Mouse (Mus musculus) midbrain, embryonic 11.5 days (tissue): ENCODE data around the gene Mark4. TPM values are rescaled to one million over a fixed set of nuclear protein-coding genes. Genes with fewer than 3 reads are reported as not detected.

ENCODE experiments used
- ATAC-seq: fragments of 200-750 bp; cut with Nextera tagmentation; 2 replicates; pipeline ENCODE4 v1.8.0; 2017; ENCODE audit warnings: moderate TSS enrichment, moderate library complexity; ENCODE audit not compliant: low FRiP score
- DNase-seq: peaks from one replicate; pipeline ENCODE4 v3.0.0; 2015; ENCODE audit warnings: low spot score; ENCODE audit errors: missing footprints
- H3K27ac ChIP-seq: fragments of 300-500 bp; sonication (generic); 2 replicates; pipeline ENCODE4 v1.5.1; 2014; ENCODE audit warnings: low read depth, low read length
- H3K27me3 ChIP-seq: fragments of 300-500 bp; sonication (generic); 2 replicates; pipeline ENCODE4 v1.6.1; 2014; ENCODE audit warnings: mild to moderate bottlenecking, low read length, moderate library complexity, mixed read lengths; ENCODE audit not compliant: control insufficient read depth, insufficient read depth
- H3K36me3 ChIP-seq: fragments of 300-500 bp; sonication (generic); 2 replicates; pipeline ENCODE4 v1.6.1; 2014; ENCODE audit warnings: mild to moderate bottlenecking, low read length, moderate library complexity, mixed read lengths; ENCODE audit not compliant: control insufficient read depth, insufficient read depth
- H3K4me1 ChIP-seq: fragments of 300-500 bp; sonication (generic); 2 replicates; pipeline ENCODE4 v1.6.1; 2014; ENCODE audit warnings: low read length; ENCODE audit not compliant: control insufficient read depth, insufficient read depth
- H3K4me2 ChIP-seq: fragments of 300-500 bp; sonication (generic); 2 replicates; pipeline ENCODE4 v1.6.1; 2014; ENCODE audit warnings: mild to moderate bottlenecking, moderate library complexity
- H3K4me3 ChIP-seq: fragments of 300-500 bp; sonication (generic); 2 replicates; pipeline ENCODE4 v1.5.1; 2014; ENCODE audit warnings: low read depth, low read length
- H3K9ac ChIP-seq: fragments of 300-500 bp; sonication (generic); 2 replicates; pipeline ENCODE4 v1.6.1; 2014; ENCODE audit warnings: low read length
- H3K9me3 ChIP-seq: fragments of 300-500 bp; sonication (generic); 2 replicates; pipeline ENCODE4 v1.6.1; 2016; ENCODE audit warnings: low read length; ENCODE audit not compliant: control insufficient read depth
- WGBS: fragments of 180-500 bp; shearing (Covaris S2); extraction: QIAGEN DNeasy Blood & Tissue Kit; methylation state at CpG from one replicate; pipeline ENCODE4 v1.1.7; 2014; 5-methylcytosine and 5-hydroxymethylcytosine counted together
- polyA plus RNA-seq: library from polyadenylated mRNA; unstranded; fragments of >200 nt; fragmentation: Nextera tagmentation; extraction: Ambion mirVana; gene quantifications from 2 replicates; pipeline ENCODE4 v1.2.1, GENCODE M21; 2014

The Mark4 gene
- polyA plus RNA-seq, 1 experiment from 2014 or later, result 10.7 TPM

- H3K9ac ChIP-seq, result no peak overlapping the region
- DNase-seq (no peak), ATAC-seq (no peak)
- no peaks in the 10 kb centered on the region for H3K27me3 ChIP-seq
- H3K4me3 ChIP-seq, result no peak overlapping the region
- no peak overlapping the region for H3K27ac ChIP-seq
- H3K4me1 ChIP-seq, result peaks cover 12% of the 10 kb centered on the region
- H3K9me3 ChIP-seq, result no peaks in the 10 kb centered on the region
- WGBS, result 72% methylated on average over 11 of the region's 11 CpGs
- H3K4me2 ChIP-seq, result no peak overlapping the region
- H3K36me3 ChIP-seq, result peaks cover 9% of the 10 kb centered on the region; the same call in 1 of the 2 replicates
Measured at GRCm38 (mm10) chr7:19455819-19456495, 2.7 kb downstream of the Mark4 start.

GRCm38 (mm10) chr7:19455186-19455585 is 3.4 kb downstream of the Mark4 start:
- WGBS, result 92% methylated on average over 4 of the region's 4 CpGs
- ATAC-seq (no peak), DNase-seq (no peak)
- Histone ChIP-seq H3K9ac (no peak overlapping the region), H3K27me3 (no peaks in the 10 kb centered on the region), H3K4me1 (peaks cover 12% of the 10 kb centered on the region), H3K27ac (no peak overlapping the region), H3K9me3 (no peaks in the 10 kb centered on the region), H3K36me3 (peaks cover 9% of the 10 kb centered on the region; the same call in 1 of the 2 replicates), H3K4me2 (no peak overlapping the region), H3K4me3 (no peak overlapping the region)

- no peaks in the 10 kb centered on the region for H3K9me3 ChIP-seq
- DNase-seq (no peak), ATAC-seq (no peak)
- no peak overlapping the region for H3K27ac ChIP-seq
- no peak overlapping the region for H3K4me2 ChIP-seq
- no peaks in the 10 kb centered on the region for H3K4me1 ChIP-seq
- H3K4me3 ChIP-seq, result no peak overlapping the region
- whole genome bisulfite sequencing, result 88% methylated on average over 12 of the region's 12 CpGs
- peaks cover 12% of the 10 kb centered on the region for H3K36me3 ChIP-seq
- no peaks in the 10 kb centered on the region for H3K27me3 ChIP-seq
- H3K9ac ChIP-seq, result no peak overlapping the region
Measured at GRCm38 (mm10) chr7:19449165-19449564, 9.5 kb downstream of the Mark4 start.

GRCm38 (mm10) chr7:19447689-19448088 is 10.9 kb downstream of the Mark4 start:
- no peak for DNase-seq
- H3K4me1 ChIP-seq, result no peaks in the 10 kb centered on the region
- ATAC-seq, result no peak
- H3K4me3 ChIP-seq, result no peak overlapping the region
- no peak overlapping the region for H3K4me2 ChIP-seq
- H3K27me3 ChIP-seq, result no peaks in the 10 kb centered on the region
- no peaks in the 10 kb centered on the region for H3K9me3 ChIP-seq
- H3K36me3 ChIP-seq, result peaks cover 12% of the 10 kb centered on the region
- H3K27ac ChIP-seq, result no peak overlapping the region
- 91% methylated on average over 16 of the region's 16 CpGs for WGBS
- H3K9ac ChIP-seq, result no peak overlapping the region

DNA sequence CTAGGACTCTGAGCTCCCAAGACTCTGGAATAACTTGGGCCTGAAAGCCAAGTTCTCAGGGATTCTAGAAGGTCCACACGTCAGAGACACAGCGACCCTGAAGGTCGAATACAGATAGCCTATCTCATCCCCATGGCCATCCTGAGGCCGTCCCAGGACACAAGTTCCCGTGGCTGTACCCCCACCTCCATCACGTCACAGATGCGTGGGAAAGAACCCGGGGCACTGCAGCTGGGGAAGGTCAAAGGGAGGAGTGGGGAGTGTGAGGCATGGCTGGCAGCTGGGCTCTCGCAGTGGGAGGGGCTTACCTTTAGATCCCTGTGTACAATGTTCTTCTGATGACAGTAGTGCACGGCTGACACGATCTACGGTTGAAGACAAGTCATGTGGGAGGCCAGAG is 13.8 kb downstream of the Mark4 start:
- Histone ChIP-seq H3K4me3 (no peak overlapping the region), H3K36me3 (peaks cover 10% of the 10 kb centered on the region), H3K4me1 (no peaks in the 10 kb centered on the region), H3K27me3 (no peaks in the 10 kb centered on the region), H3K4me2 (no peak overlapping the region), H3K9ac (no peak overlapping the region), H3K9me3 (no peaks in the 10 kb centered on the region), H3K27ac (no peak overlapping the region)
- DNase-seq (no peak), ATAC-seq (no peak)
- 90% methylated on average over 12 of the region's 12 CpGs for WGBS

GRCm38 (mm10) chr7:19443344-19443743 is 15.3 kb downstream of the Mark4 start:
- no peaks in the 10 kb centered on the region for H3K9me3 ChIP-seq
- no peak overlapping the region for H3K4me3 ChIP-seq
- no peak overlapping the region for H3K27ac ChIP-seq
- H3K36me3 ChIP-seq, result peaks cover 7% of the 10 kb centered on the region
- H3K9ac ChIP-seq, result no peak overlapping the region
- WGBS, result 42% methylated on average over 3 of the region's 3 CpGs
- no peak overlapping the region for H3K4me2 ChIP-seq
- peak; percentile 99 for DNase-seq
- no peaks in the 10 kb centered on the region for H3K4me1 ChIP-seq
- H3K27me3 ChIP-seq, result no peaks in the 10 kb centered on the region
- peak; percentile 71 for ATAC-seq

- Histone ChIP-seq H3K4me2 (no peak overlapping the region), H3K4me1 (no peaks in the 10 kb centered on the region), H3K27ac (no peak overlapping the region), H3K9ac (no peak overlapping the region), H3K36me3 (peaks cover 14% of the 10 kb centered on the region), H3K4me3 (no peak overlapping the region), H3K9me3 (no peaks in the 10 kb centered on the region), H3K27me3 (no peaks in the 10 kb centered on the region)
- 85% methylated on average over 9 of the region's 9 CpGs for WGBS
- DNase-seq (no peak), ATAC-seq (no peak)
Measured at GRCm38 (mm10) chr7:19441448-19442091, 17.1 kb downstream of the Mark4 start.

GRCm38 (mm10) chr7:19437048-19437447 is 21.6 kb downstream of the Mark4 start:
- Histone ChIP-seq H3K27me3 (no peaks in the 10 kb centered on the region), H3K9ac (no peak overlapping the region), H3K9me3 (no peaks in the 10 kb centered on the region), H3K36me3 (peaks cover 49% of the 10 kb centered on the region), H3K27ac (no peak overlapping the region), H3K4me3 (no peak overlapping the region), H3K4me1 (no peaks in the 10 kb centered on the region), H3K4me2 (no peak overlapping the region)
- DNase-seq (no peak), ATAC-seq (no peak)
- 83% methylated on average over 9 of the region's 9 CpGs for WGBS

- Histone ChIP-seq H3K4me3 (no peak overlapping the region), H3K9me3 (no peaks in the 10 kb centered on the region), H3K9ac (no peak overlapping the region), H3K4me2 (no peak overlapping the region), H3K36me3 (peaks cover 50% of the 10 kb centered on the region), H3K27me3 (no peaks in the 10 kb centered on the region), H3K27ac (no peak overlapping the region), H3K4me1 (no peaks in the 10 kb centered on the region)
- ATAC-seq (no peak), DNase-seq (no peak)
- WGBS, result 94% methylated on average over 2 of the region's 2 CpGs
Measured at GRCm38 (mm10) chr7:19436276-19436675, 22.3 kb downstream of the Mark4 start.
